In genomic region chr2:126039414-126039891, GRCm38 (mm10) we compare ENCODE assay signal across 11 mouse cellular contexts. TPM values are rescaled to one million over a fixed set of nuclear protein-coding genes. Genes with fewer than 3 reads are reported as not detected.
DNase-seq lines count a peak whose midpoint lies in the region; ATAC-seq lines count a peak whose summit lies in the region.
"Had no signal": no experiment of that assay in that cellular context is flagged by ENCODE, and none has a peak within 500 bp of the region (broad histone marks: within the 10 kb centered on the region; RNA-seq: fewer than 3 reads in every experiment).

No protein-coding gene starts in this region.

- WGBS in heart, embryonic 11.5 days (ENCODE audit: insufficient replicate concordance), result 31% methylated on average over 4 of the region's 4 CpGs
- 33% methylated on average over 4 of the region's 4 CpGs for WGBS in lung, embryonic 15.5 days

- H3K27me3 ChIP-seq in heart, embryonic 11.5 days (ENCODE audit: control insufficient read depth, insufficient read depth, low read length), result no peaks in the 10 kb centered on the region
- H3K27me3 ChIP-seq in lung, embryonic 15.5 days, result no peaks in the 10 kb centered on the region
- H3K27me3 ChIP-seq: liver, embryonic 13.5 days had no signal

- no peak overlapping the region for H3K9ac ChIP-seq in heart, embryonic 11.5 days (ENCODE audit: low read depth, low read length)
- H3K9ac ChIP-seq in lung, embryonic 15.5 days, result no peak overlapping the region
- H3K9ac ChIP-seq: liver, embryonic 13.5 days had no signal

- peak; percentile 83 for ATAC-seq in frontal cortex, adult (ENCODE audit: low TSS enrichment)
- no peak for ATAC-seq in heart, embryonic 11.5 days (replicated peaks; ENCODE audit: insufficient number of reproducible peaks, low FRiP score, low TSS enrichment)
- ATAC-seq in lung, embryonic 15.5 days (ENCODE audit: borderline replicate concordance, extremely low read depth, low FRiP score, low TSS enrichment), result peak; percentile 91
- ATAC-seq: intestine, embryonic 16.5 days had no signal

- no peaks in the 10 kb centered on the region for H3K36me3 ChIP-seq in heart, embryonic 11.5 days (ENCODE audit: control insufficient read depth, insufficient read depth, low read length)
- no peaks in the 10 kb centered on the region for H3K36me3 ChIP-seq in lung, embryonic 15.5 days
- H3K36me3 ChIP-seq: liver, embryonic 13.5 days had no signal

- H3K4me1 ChIP-seq in heart, embryonic 11.5 days (ENCODE audit: control insufficient read depth, insufficient read depth, low read length), result no peaks in the 10 kb centered on the region
- H3K4me1 ChIP-seq in lung, embryonic 15.5 days, result peaks cover 12% of the 10 kb centered on the region; the same call in 1 of the 2 replicates
- H3K4me1 ChIP-seq: liver, embryonic 13.5 days had no signal

- H3K4me2 ChIP-seq in heart, embryonic 11.5 days, result no peak overlapping the region
- no peak overlapping the region for H3K4me2 ChIP-seq in lung, embryonic 15.5 days
- H3K4me2 ChIP-seq: liver, embryonic 13.5 days had no signal

- peak overlapping the region; percentile 6; the same call in 1 of the 2 replicates for H3K27ac ChIP-seq in heart, embryonic 11.5 days (ENCODE audit: low read depth, low read length)
- peak overlapping the region; percentile 75 for H3K27ac ChIP-seq in lung, embryonic 15.5 days
- H3K27ac ChIP-seq: liver, embryonic 13.5 days had no signal

- H3K9me3 ChIP-seq in heart, embryonic 11.5 days (replicated peaks; ENCODE audit: control insufficient read depth, low read length), result no peaks in the 10 kb centered on the region
- no peaks in the 10 kb centered on the region for H3K9me3 ChIP-seq in lung, embryonic 15.5 days
- H3K9me3 ChIP-seq: liver, embryonic 13.5 days had no signal

- no peak for DNase-seq in frontal cortex, postnatal 14 days (ENCODE audit: low spot score in 2 of 2)
- DNase-seq in 3T3-L1 (ENCODE audit: low read depth, low spot score), result peak; percentile 84
- DNase-seq in neural tube, embryonic 10.5 days (ENCODE audit: extremely low spot score, low spot score), result no peak
- DNase-seq in frontal cortex, postnatal 10 days (ENCODE audit: low spot score in 2 of 2), result no peak
- DNase-seq in spleen, adult 18-20 months, result no peak
- DNase-seq: liver, embryonic 13.5 days; thymus, postnatal 4 days had no signal

- no peak overlapping the region for H3K4me3 ChIP-seq in heart, embryonic 11.5 days (ENCODE audit: low read depth, low read length)
- H3K4me3 ChIP-seq in lung, embryonic 15.5 days, result no peak overlapping the region
- H3K4me3 ChIP-seq: liver, embryonic 13.5 days had no signal

RNA-seq across cellular contexts. Expression of gene Fgf7, which starts 5.0 kb away (rescaled TPM):
- polyA plus RNA-seq in heart, embryonic 11.5 days (2014; fragmentation: Nextera tagmentation; extraction: Ambion mirVana), result 0.31 and 1.1 TPM in 2 replicates
- polyA plus RNA-seq in lung, embryonic 15.5 days (2015; fragmentation: Nextera tagmentation; extraction: Ambion mirVana), result 10.2 and 11.7 TPM in 2 replicates
